Mouse (Mus musculus) stomach, postnatal 0 days (tissue): ENCODE measurements around the gene Tnrc6b.

Experiments
- CTCF ChIP-seq: IDR thresholded peaks from 2 replicates; pipeline ENCODE4 v1.5.1; 2016; ENCODE audit warnings: antibody characterized with exemption, low read depth, mild to moderate bottlenecking, moderate library complexity
- EP300 ChIP-seq: optimal IDR thresholded peaks from 2 replicates; pipeline ENCODE3; 2016; ENCODE audit warnings: antibody characterized with exemption

DNA sequence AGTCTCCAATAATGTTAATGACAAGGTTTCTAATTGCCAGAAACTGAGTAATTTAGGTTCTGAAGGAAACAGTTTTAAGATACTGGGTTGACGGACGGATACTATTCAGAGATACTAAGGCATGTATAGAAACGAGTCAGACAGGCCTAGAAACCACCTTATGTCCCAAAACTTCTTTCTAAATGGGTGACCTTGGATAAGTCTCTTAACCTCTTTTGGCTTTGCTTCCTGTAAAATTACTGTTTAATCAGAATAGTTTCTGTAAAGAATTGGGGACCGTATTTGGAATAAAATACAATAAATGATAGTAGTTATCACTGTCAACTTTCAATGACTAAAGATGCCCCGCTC, 881 bp upstream of the Tnrc6b start:
- TF ChIP-seq CTCF (no peak), EP300 (no peak)
